Mouse (Mus musculus) v-Abl transformed pro-B cells (cell line): ENCODE results near the gene Kazn.

Source experiments
- in situ Hi-C, 2 experiments: fragments of 400-800 bp; cut with MboI; formaldehyde crosslinking; loops; one replicate each; pipeline ENCODE4 v1.15.1; 2025; ENCODE audit not compliant: unreplicated experiment in 2 of 2

The Kazn gene

DNA sequence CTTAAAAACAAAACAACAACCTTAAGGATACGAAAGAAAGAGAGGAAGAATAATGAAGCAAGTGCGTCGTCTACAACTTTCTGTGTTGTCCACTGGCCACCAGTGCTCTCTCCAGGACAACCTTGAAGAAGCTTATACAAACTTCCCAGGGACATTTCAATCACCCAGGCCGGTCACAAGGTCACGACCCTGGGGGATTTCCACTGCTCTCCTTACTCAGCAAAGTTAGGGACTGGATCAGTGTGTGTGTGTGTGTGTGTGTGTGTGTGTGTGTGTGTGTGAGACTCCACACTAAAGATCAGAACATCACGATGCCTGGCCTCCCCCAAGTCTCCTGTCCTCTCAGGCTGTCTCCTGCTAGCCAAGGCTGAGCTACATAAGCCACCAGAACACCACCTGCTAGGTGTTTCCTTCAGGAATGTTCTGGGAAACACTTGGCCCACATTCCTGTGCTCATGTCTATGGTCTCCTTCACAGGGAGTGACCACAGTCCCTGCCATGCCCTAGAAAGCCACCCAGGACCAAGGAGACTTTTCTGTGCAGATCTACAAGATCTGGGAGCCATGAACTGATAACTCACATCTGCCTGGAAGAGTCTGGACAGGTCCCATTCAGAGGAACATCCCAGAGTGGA lies 3.7 kb upstream of the Kazn start:
- in situ Hi-C loops: no loop called here

DNA sequence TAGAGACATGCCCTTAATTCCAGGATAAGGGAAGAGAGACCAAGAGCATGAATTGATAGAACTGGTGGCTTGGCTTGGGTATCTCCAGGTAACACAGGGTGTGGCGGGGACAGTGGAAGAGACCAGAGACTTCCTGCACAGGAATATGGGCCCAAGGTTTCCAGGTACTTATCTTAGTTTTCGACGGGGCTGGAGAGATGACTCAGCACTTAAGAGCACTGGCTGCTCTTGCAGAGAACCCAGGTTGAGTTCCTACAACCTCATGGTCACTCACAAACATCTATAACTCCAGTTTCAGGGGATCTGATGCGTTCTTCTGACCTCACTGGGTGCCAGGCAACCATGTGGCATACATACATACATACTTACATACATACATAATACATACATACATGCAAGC lies 3.0 kb upstream of the Kazn start:
- in situ Hi-C loops: no loop called here

DNA sequence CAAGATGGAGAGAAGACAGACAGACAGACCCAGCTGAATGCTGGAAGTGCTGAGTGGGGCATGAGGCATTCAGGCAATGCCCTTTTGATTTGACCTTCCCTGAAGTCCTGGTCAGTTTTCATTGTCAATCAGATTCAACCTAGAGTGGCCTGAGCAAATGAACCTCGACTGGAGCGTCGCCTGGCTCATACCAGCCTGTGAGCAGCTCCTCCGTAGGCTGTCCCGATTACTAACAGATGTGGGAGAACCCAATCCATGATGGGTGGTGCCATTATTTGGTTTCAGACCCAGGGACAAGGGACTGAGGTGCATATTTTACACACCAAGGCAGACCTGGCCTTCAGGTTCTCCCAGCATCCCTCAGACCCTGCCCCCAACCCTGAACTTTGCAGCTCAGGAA lies 1.7 kb upstream of the Kazn start:
- in situ Hi-C loops: no loop called here

DNA sequence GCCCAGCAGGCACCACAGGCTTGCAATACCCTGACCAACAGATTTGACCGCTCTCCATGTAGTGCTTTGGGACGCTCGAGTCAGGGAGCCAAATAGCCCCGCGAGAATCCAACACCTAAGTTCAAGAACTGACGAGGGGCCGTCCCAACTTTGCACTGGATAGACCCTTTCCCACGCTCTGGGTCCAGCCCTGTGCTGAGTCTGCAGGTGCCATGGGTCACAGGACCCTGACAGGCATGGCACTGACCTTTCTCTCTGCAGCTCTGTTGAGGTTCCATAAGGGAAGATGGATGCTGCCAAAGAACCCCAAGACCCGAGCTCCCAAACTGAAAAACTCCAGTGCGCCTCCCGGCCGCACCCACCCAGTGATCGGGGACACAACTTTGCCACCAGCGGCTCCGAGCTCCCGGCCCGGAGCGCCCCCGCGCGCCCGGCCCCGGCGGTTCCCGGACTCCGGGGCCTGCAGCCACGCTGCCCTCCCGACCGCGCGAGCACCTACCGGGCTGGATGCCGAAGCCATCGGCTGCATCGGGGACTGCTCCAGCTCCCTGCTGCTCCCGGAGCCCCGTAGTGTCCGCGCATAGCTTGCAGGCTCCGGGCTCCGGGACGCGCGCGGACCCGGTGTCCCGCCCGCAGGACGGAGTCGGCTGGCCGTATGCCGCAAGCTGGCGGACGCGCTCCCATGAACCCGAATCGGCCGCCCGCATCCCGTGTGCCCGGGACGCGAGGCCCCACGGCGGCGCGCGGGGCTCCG lies 538 bp downstream of the Kazn start:
- in situ Hi-C loops: no loop called here

DNA sequence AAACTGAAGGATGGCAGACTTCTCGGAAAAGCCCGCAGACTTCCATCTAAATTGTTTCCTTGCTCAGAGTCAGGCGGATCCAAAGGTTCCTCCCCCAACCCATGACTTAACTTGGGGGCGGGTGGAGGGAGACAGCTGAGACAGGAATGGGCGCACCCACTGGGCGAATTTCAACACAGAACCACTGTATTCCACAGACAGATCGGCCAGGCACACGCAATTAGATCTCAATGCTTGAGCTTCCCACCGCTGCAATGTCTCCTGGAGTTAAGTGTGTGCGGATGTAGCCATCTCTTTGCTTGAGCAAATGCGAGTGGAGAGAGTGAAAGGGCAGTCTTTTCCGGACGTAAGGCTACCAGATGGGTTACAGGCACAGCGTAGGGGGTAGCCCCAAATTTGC lies 1.2 kb downstream of the Kazn start:
- in situ Hi-C loops: no loop called here

DNA sequence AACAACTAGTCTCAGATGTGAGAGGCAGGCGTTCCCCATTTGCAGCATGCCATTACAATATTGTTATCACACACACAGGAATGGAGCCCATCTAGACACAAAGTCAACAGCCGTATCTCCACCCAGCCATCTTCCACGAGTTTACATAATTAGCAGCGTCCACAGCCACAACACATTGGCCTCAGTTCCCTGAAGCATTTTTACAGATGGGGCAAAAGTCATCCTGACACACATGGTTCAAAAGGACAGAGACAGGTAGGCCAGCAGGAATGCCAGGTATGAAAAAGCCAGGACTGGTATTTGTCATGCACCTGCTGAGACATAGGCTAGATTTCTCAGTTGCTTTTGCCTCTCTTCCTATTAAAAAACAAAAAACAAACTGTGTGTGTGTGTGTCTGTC lies 2.5 kb downstream of the Kazn start:
- in situ Hi-C loops: no loop called here

DNA sequence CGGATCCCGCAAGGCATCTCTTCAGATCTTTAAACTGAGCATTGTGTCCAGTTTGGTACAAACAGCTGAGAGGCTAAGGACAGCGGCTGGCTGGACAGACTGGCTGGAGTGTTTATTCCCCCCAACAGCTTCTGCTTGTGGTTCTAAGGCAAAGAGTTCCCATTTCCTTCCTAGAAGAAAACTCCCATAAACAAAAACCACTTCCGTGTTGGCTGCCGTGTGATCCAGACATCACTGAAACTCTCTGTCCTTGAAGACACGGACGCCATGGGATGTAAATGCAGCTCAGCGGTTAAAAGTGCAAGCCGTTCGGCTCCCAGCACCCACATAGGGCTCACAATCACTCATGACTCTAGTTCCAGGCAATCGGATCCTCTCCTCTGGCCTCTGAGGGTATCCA lies 3.8 kb downstream of the Kazn start:
- in situ Hi-C loops: no loop called here

DNA sequence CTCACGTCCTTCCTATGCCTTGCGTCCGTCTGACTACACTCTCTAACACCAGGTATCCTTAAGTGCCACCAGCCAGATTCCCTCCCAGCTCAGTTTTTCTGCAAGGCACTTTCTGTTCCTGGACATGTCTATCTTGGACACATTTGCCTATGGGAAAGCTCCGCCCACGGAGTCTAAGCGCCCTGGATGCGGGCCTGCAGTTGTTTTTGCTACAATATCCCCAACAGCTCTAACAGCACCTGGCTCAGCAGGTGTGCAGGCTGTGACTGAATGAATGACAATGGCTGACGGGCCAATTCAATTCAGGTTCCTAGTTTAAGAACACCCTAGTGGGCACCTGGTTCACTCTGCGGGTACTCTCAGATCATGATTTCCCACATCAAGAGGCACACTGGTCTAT lies 4.4 kb downstream of the Kazn start:
- in situ Hi-C loops: no loop called here

DNA sequence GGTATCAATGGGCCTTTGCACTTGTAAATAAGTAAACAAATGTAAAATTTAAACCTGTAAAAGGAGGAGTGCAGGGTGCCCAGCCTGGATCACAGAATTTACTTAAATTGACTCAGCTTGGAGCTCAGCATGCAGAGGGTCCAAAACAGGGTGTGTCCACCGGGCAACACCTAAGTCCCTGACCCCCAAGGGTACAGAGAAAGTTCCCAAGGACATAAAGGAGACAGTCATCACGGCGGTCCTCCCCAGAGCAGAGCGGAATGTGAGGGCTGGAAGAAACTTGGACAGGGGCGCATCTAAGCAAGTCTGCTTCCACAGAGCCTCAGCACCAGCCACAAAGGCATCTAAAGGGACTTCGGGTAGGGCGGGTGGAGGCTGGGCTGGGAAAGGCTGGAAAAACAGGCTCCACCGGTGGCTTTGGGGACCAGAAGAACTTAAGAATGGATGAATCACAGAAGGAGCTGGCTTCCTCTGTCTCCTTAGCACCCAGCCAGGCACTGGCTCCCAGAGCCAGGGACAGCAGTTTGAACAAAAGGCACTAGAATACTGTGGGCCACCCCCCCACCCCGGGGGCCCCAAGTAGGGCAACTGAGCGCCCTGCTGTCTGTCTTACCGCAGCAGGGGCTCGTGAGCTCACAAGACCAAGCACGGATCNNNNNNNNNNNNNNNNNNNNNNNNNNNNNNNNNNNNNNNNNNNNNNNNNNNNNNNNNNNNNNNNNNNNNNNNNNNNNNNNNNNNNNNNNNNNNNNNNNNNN lies 10.2 kb downstream of the Kazn start:
- in situ Hi-C loops: no loop called here

DNA sequence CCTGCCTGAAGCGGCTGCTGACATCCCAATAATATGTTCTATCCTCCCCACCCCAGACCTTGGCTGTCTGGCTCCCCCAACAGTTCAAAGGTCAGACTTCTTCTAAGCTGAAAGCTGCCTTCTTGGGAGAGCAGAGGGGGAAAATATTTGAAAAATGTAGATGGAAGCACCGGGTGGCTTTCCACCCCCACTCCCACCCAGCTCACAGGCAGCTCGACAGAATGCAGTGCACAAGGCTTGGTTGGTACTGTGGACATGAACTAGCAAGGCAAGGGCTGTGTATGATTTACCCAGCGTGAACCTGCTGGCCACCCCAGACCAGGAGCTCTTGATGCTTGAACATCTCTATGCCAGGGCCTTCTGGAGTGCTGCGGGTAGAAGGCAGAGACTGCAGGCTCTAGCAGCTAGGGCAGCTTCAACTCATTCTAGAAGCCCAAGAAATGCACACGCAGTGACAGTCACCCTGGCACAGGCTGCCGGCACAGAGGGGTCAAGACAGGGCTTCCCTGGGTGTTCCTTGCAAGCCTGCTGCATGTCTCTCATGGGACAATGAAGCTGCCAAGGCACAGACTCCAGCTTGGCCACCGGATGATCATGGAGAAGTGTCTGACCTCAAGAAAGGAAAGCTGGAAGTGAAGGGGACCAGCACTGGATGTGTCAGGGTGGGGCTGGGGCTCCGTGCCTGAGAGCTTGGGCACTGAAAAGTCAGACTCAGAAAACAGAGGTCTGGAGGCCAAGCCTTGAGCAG lies 15.1 kb downstream of the Kazn start:
- in situ Hi-C loops: no loop called here

DNA sequence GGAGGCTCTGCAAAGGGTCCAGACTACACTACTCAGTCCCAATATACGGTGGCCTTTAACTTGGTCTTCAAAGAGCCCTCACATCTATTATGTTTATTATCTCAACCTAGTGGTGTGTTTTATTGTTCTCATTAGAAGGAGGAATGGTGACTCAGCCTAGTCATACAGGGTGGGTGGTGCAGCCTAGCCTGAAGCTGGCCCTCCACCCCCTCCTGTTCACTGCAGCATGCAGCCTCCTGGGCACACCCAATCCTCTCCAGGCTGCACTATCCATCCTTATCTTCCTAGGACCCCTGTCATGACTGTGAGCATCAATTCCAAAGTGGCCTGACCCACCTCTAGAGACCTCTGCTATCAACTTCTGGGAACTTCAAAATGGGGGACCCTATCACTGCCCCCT lies 16.8 kb downstream of the Kazn start:
- in situ Hi-C loops: no loop called here

DNA sequence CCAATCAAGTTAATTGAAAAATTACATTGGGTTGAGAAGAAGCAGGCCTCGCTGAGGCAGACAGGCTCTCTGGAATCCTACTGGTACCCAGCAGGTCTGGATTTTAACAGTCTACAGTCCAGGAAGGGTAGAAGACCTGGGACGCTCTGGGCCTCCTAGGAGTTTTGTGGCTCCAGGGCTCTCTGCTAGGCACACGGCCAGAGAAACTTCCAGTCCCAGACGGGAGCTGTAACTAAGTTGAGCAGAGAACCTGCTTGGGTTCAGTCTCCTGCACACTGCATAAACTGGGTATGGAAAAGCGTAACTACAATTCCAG lies 17.5 kb downstream of the Kazn start:
- in situ Hi-C loops: no loop called here

DNA sequence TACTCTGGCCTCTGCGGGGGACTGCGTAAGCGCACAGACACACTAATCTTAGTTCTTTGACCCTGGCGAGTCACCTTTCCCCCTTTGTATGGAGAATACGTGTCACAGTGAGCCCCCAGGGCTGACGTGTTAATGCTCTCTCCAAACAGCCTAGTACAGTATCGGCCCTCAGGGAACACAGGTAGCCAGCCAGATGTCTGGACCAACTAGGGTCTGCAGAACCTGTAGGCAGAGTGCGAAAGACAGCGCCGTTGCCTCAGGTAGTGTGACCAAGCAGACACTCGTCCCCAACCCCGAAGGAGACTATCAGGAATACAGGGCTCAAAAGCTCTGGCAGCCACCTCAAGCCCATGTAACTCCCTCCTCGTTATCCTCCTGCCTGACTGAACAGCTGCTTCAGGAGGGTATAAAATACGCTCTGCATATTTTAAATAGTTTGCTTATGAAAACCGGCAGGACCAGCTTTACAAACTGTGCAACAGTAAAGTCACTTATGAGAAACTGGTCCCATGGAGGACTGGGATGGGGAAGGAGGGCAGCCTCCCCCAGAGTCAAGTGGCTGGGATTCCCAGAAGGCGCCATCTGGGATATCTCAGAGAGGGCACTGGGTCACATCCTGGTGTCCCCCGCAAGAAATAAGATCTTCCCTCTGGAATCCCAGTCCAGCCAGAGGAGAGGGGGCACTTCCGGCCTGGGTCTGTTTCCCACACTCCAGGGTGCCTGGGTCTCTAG lies 18.0 kb downstream of the Kazn start:
- in situ Hi-C loops: no loop called here

DNA sequence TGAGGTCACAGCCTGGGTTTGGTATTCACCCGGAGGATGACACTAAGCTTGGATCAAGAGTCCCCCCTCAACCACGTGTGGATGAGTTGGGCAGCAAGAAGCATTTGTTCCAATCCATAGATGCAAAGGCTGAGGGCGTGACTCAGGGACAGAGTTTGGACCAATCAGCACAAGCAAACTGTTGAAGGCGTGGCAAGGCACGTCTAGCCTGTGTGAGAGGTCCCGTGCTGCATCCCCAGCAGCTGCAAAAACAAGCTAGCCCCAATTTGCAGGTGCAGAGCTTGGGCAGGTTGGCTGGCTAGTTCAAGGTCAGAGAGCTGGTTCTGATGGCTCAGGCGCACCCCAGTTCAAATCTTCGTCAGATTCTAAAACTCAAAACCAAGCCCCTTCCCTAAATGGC lies 20.2 kb downstream of the Kazn start:
- in situ Hi-C loops: no loop called here

DNA sequence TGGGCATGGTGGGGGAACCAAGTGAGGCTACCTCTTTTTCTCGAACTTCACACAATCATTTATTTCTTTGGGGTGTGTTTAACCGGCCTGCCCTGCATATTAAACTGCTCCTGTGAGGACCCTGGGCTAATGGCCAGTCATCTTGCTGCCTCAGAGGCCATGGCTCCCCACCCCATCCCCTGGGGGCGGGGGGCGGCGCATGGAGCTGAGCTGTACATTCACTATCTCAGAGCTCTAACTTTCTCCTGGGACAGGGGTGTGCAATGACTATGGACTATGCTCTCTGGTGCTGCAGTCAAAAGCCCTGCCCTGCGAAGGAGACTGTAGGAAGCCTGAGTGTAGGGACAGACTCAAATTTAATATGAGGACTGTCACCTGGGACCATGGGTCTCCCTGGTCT lies 22.2 kb downstream of the Kazn start:
- in situ Hi-C loops: no loop called here

DNA sequence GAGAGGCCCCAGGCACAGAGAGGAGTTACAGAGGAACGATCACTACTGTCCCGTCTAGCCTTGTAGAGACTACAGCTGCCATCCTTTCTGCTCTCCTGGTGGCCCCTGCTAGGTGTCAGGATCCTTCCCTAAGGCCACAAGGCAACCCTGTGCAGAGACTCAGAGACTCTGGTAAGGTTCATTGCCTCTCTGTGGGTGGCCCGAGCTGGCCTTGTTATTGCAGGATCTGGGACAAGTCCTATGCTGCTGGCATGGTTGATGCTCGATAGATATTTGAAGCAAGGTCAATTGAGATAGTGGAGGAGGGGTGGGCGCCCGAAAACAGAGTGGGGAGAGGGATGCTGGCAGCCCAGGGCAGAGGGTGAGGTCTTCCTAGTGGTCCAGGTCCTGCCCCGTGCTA lies 23.4 kb downstream of the Kazn start:
- in situ Hi-C loops: no loop called here

DNA sequence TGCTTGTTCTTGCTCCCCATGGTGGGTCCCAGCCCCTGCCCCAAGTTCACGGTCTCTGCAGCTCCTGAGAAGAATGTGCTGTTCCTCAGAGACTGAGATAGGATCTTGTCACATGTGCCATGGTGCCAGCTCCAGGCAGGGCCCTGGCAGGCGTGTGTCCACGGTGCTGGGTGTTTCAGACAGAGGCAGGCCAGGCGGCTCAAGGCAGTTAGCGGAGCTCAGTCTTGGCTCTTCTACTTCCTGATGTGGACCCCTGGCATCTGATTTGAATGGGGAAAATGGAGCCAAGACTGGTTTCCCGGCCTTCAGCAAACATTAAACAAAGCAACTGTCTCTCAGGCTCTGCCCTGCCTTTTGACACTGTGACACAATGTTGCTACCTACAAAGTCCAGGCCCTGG lies 24.7 kb downstream of the Kazn start:
- in situ Hi-C loops: no loop called here

DNA sequence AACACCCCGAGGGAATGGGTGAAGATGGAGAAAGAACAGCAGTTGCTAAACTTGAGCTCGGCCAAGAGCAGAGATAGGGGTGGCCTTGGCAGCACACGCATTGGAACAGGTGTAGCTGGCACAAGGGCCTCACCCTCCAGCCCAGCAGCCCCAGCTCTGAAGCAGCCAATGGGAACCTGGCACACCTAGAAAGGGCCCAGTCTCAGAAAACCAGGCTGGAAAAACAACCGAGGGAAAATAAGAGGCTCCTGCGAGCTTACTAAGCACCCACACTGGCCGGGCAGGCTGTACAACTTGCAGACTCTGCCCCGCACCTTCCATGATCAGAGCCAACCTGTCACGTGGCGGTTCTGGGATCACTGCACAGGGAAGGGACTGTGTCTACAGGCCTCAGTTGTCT lies 26.8 kb downstream of the Kazn start:
- in situ Hi-C loops: no loop called here

DNA sequence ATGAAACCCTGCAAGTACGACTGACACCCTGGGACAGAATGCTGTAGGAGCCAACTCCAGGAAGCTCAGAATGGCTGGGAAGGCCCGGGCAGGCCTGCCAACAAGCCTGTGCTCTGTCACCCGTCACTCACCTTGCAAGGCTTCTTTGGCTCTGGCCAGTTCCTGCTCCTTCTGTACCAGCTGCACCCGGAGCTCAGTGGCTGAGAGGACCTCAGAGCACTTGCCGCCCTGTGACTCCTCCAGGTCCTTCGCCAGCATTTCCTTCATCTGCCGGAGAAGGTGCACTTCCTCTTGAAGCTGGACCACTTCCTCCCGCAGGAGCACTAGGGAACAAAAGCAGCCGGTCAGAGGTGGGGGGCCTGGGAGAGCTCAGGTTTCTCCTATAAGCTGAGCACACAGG lies 29.3 kb downstream of the Kazn start:
- in situ Hi-C loops: no loop called here

DNA sequence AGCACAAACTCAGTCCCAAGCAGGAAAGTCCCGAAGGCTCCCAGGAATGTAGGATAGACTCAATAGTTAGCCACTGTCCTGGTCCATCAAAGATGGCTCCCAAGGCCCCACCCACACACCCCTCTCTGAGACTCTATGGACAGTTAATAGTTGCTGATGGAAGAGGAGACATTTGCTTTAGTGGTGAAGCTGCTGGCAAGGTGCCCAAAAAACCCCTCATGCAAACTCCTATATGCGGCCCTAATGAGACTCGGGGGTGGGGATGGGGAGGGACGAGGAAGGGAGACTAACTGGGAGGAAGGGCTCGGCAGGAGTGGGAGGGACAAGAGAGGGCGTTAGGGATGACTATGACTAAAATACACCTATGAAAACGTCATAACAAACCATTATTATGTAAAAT lies 29.7 kb downstream of the Kazn start:
- in situ Hi-C loops: no loop called here

DNA sequence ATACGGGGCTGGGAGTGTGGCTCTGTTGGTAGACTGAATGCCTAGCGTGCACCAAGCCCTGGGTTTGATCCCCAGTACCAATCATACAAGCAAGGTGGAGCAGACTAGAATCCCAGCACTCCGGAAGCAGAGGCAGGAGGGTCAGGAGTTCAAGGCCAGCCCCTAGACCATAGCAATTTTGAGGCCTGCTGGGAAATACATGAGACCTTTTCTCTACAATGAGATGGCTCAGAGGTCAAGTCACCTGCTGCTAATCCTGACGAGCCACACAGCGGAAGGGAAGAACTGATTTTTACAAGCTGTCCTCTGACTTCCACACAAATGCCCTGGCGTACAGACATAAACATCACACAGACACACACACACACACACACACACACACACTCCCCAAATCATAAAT lies 33.5 kb downstream of the Kazn start:
- in situ Hi-C loops: no loop called here
